Mouse (Mus musculus): ENCODE results near the gene Inpp5f. TPM values are rescaled to one million over a fixed set of nuclear protein-coding genes. Genes with fewer than 3 reads are reported as not detected.

Gene Inpp5f
- polyA plus RNA-seq, 1 experiment from 2014 or later: 12.6 TPM

- H3K4me3 ChIP-seq (ENCODE audit: low read length): no peak overlapping the region
- H3K27me3 ChIP-seq (replicated peaks; ENCODE audit: control insufficient read depth, insufficient read depth, low read length): no peaks in the 10 kb centered on the region
- no peaks in the 10 kb centered on the region for H3K36me3 ChIP-seq (ENCODE audit: control insufficient read depth, insufficient read depth, low read length)
- H3K4me1 ChIP-seq (ENCODE audit: control insufficient read depth, insufficient read depth, low read length): no peaks in the 10 kb centered on the region
- ATAC-seq: no peak
- WGBS: 75% methylated on average over 2 of the region's 2 CpGs
- no peaks in the 10 kb centered on the region for H3K9me3 ChIP-seq (ENCODE audit: control insufficient read depth, low read length)
- no peak overlapping the region for H3K27ac ChIP-seq (ENCODE audit: low read length)
- no peak overlapping the region for H3K9ac ChIP-seq (ENCODE audit: low read depth, low read length)
- H3K4me2 ChIP-seq (ENCODE audit: low read depth, low read length): no peak overlapping the region
Observed at GRCm38 (mm10) chr7:128575794-128576193, 35.3 kb upstream of the Inpp5f start.

GRCm38 (mm10) chr7:128577607-128578006 is 33.5 kb upstream of the Inpp5f start:
- H3K4me1 ChIP-seq (ENCODE audit: control insufficient read depth, insufficient read depth, low read length): no peaks in the 10 kb centered on the region
- H3K9me3 ChIP-seq (ENCODE audit: control insufficient read depth, low read length): no peaks in the 10 kb centered on the region
- H3K27me3 ChIP-seq (replicated peaks; ENCODE audit: control insufficient read depth, insufficient read depth, low read length): no peaks in the 10 kb centered on the region
- H3K4me2 ChIP-seq (ENCODE audit: low read depth, low read length): no peak overlapping the region
- 41% methylated on average over 1 of the region's 1 CpGs for WGBS
- H3K9ac ChIP-seq (ENCODE audit: low read depth, low read length): no peak overlapping the region
- ATAC-seq: no peak
- H3K4me3 ChIP-seq (ENCODE audit: low read length): no peak overlapping the region
- H3K36me3 ChIP-seq (ENCODE audit: control insufficient read depth, insufficient read depth, low read length): no peaks in the 10 kb centered on the region
- H3K27ac ChIP-seq (ENCODE audit: low read length): no peak overlapping the region

- Histone ChIP-seq H3K4me2 (ENCODE audit: low read depth, low read length) (no peak overlapping the region), H3K36me3 (ENCODE audit: control insufficient read depth, insufficient read depth, low read length) (no peaks in the 10 kb centered on the region), H3K9ac (ENCODE audit: low read depth, low read length) (no peak overlapping the region), H3K4me1 (ENCODE audit: control insufficient read depth, insufficient read depth, low read length) (no peaks in the 10 kb centered on the region), H3K4me3 (ENCODE audit: low read length) (no peak overlapping the region), H3K27me3 (replicated peaks; ENCODE audit: control insufficient read depth, insufficient read depth, low read length) (no peaks in the 10 kb centered on the region), H3K9me3 (ENCODE audit: control insufficient read depth, low read length) (no peaks in the 10 kb centered on the region), H3K27ac (ENCODE audit: low read length) (no peak overlapping the region)
- no peak for ATAC-seq
- 76% methylated on average over 10 of the region's 10 CpGs for WGBS
Observed at GRCm38 (mm10) chr7:128578199-128578945, 32.8 kb upstream of the Inpp5f start.

GRCm38 (mm10) chr7:128579381-128579780 is 31.7 kb upstream of the Inpp5f start:
- WGBS: 66% methylated on average over 2 of the region's 2 CpGs
- no peak overlapping the region for H3K9ac ChIP-seq (ENCODE audit: low read depth, low read length)
- no peaks in the 10 kb centered on the region for H3K36me3 ChIP-seq (ENCODE audit: control insufficient read depth, insufficient read depth, low read length)
- ATAC-seq: no peak
- no peak overlapping the region for H3K4me2 ChIP-seq (ENCODE audit: low read depth, low read length)
- H3K27me3 ChIP-seq (replicated peaks; ENCODE audit: control insufficient read depth, insufficient read depth, low read length): no peaks in the 10 kb centered on the region
- H3K27ac ChIP-seq (ENCODE audit: low read length): no peak overlapping the region
- H3K4me3 ChIP-seq (ENCODE audit: low read length): no peak overlapping the region
- no peaks in the 10 kb centered on the region for H3K9me3 ChIP-seq (ENCODE audit: control insufficient read depth, low read length)
- no peaks in the 10 kb centered on the region for H3K4me1 ChIP-seq (ENCODE audit: control insufficient read depth, insufficient read depth, low read length)

GRCm38 (mm10) chr7:128580318-128580717 is 30.8 kb upstream of the Inpp5f start:
- Histone ChIP-seq H3K4me1 (ENCODE audit: control insufficient read depth, insufficient read depth, low read length) (no peaks in the 10 kb centered on the region), H3K4me3 (ENCODE audit: low read length) (no peak overlapping the region), H3K27me3 (replicated peaks; ENCODE audit: control insufficient read depth, insufficient read depth, low read length) (no peaks in the 10 kb centered on the region), H3K9me3 (ENCODE audit: control insufficient read depth, low read length) (no peaks in the 10 kb centered on the region), H3K4me2 (ENCODE audit: low read depth, low read length) (no peak overlapping the region), H3K36me3 (ENCODE audit: control insufficient read depth, insufficient read depth, low read length) (no peaks in the 10 kb centered on the region), H3K27ac (ENCODE audit: low read length) (no peak overlapping the region), H3K9ac (ENCODE audit: low read depth, low read length) (no peak overlapping the region)
- WGBS: 96% methylated on average over 6 of the region's 6 CpGs
- no peak for ATAC-seq

GRCm38 (mm10) chr7:128581864-128582484 is 29.2 kb upstream of the Inpp5f start:
- WGBS: 74% methylated on average over 15 of the region's 15 CpGs
- Histone ChIP-seq H3K36me3 (ENCODE audit: control insufficient read depth, insufficient read depth, low read length) (no peaks in the 10 kb centered on the region), H3K4me2 (ENCODE audit: low read depth, low read length) (no peak overlapping the region), H3K27ac (ENCODE audit: low read length) (no peak overlapping the region), H3K9ac (ENCODE audit: low read depth, low read length) (no peak overlapping the region), H3K9me3 (ENCODE audit: control insufficient read depth, low read length) (no peaks in the 10 kb centered on the region), H3K4me3 (ENCODE audit: low read length) (no peak overlapping the region), H3K27me3 (replicated peaks; ENCODE audit: control insufficient read depth, insufficient read depth, low read length) (no peaks in the 10 kb centered on the region), H3K4me1 (ENCODE audit: control insufficient read depth, insufficient read depth, low read length) (no peaks in the 10 kb centered on the region)
- ATAC-seq: no peak

- no peak overlapping the region for H3K4me2 ChIP-seq (ENCODE audit: low read depth, low read length)
- no peaks in the 10 kb centered on the region for H3K9me3 ChIP-seq (ENCODE audit: control insufficient read depth, low read length)
- H3K9ac ChIP-seq (ENCODE audit: low read depth, low read length): no peak overlapping the region
- H3K27ac ChIP-seq (ENCODE audit: low read length): no peak overlapping the region
- no peak for ATAC-seq
- no peak overlapping the region for H3K4me3 ChIP-seq (ENCODE audit: low read length)
- H3K27me3 ChIP-seq (replicated peaks; ENCODE audit: control insufficient read depth, insufficient read depth, low read length): no peaks in the 10 kb centered on the region
- H3K36me3 ChIP-seq (ENCODE audit: control insufficient read depth, insufficient read depth, low read length): no peaks in the 10 kb centered on the region
- 79% methylated on average over 6 of the region's 6 CpGs for WGBS
- no peaks in the 10 kb centered on the region for H3K4me1 ChIP-seq (ENCODE audit: control insufficient read depth, insufficient read depth, low read length)
Observed at GRCm38 (mm10) chr7:128583213-128583948, 27.7 kb upstream of the Inpp5f start.

- Histone ChIP-seq H3K4me3 (ENCODE audit: low read length) (no peak overlapping the region), H3K27me3 (replicated peaks; ENCODE audit: control insufficient read depth, insufficient read depth, low read length) (no peaks in the 10 kb centered on the region), H3K27ac (ENCODE audit: low read length) (no peak overlapping the region), H3K4me2 (ENCODE audit: low read depth, low read length) (no peak overlapping the region), H3K4me1 (ENCODE audit: control insufficient read depth, insufficient read depth, low read length) (peaks cover 8% of the 10 kb centered on the region; the same call in 1 of the 2 replicates), H3K36me3 (ENCODE audit: control insufficient read depth, insufficient read depth, low read length) (no peaks in the 10 kb centered on the region), H3K9ac (ENCODE audit: low read depth, low read length) (no peak overlapping the region), H3K9me3 (ENCODE audit: control insufficient read depth, low read length) (no peaks in the 10 kb centered on the region)
- WGBS: 48% methylated on average over 4 of the region's 4 CpGs
- no peak for ATAC-seq
Observed at GRCm38 (mm10) chr7:128587334-128587933, 23.7 kb upstream of the Inpp5f start.

All from intestine, embryonic 16.5 days (tissue).